Mouse (Mus musculus): ENCODE results near the gene Polr3h.

- TF ChIP-seq POLR2A (IDR thresholded peaks at IDR 0.05; ENCODE audit: low read depth, low read length) (no peak), CTCF (IDR thresholded peaks at IDR 0.05; ENCODE audit: extremely low read depth, insufficient read length, insufficient replicate concordance, low read depth, low read length) (no peak)
Measured at GRCm38 (mm10) chr15:81846755-81847154, 79.3 kb downstream of the Polr3h start.
